Mouse (Mus musculus) adrenal gland, adult 18-20 months (tissue): Measurements from ENCODE around the gene Prkag2. TPM values are rescaled to one million over a fixed set of nuclear protein-coding genes. Genes with fewer than 3 reads are reported as not detected.

Source experiments
- DNase-seq, 2 experiments: peaks; one replicate each; pipeline ENCODE4 v3.0.0; 2021 to 2022; ENCODE audit warnings: low spot score in 2 of 2
- long read RNA-seq, 2 experiments: library from polyadenylated mRNA; stranded (forward); transcript quantifications; one replicate each; pipeline ENCODE4 v2.0.0; 2021
- total RNA-seq, 2 experiments: library from RNA; stranded (reverse); gene quantifications; 1 replicate in 1 of 2; 2 replicates in 1 of 2; pipeline ENCODE4 v1.2.3; 2021

Gene Prkag2
- total RNA-seq: 10 to 100 TPM; 33.2 to 39.4 TPM
- long read RNA-seq, experiment 1, transcript Prkag2-201 (16 exons, 3,331 nt): major isoform, 7 of 22 reads
- long read RNA-seq, experiment 1, partial matches to known transcripts: 4 of 22 reads
- long read RNA-seq, experiment 1, other reads (novel, unspliced or antisense): 9 of 22 reads
- long read RNA-seq, experiment 2, transcript Prkag2-201 (16 exons, 3,331 nt): major isoform, 5 of 27 reads
- long read RNA-seq, experiment 2, partial matches to known transcripts: 8 of 27 reads
- long read RNA-seq, experiment 2, other reads (novel, unspliced or antisense): 9 of 27 reads

- DNase-seq: peak; percentile 74 to 78
These were observed at the start of gene Prkag2 for GRCm38 (mm10) chr5:25100516-25101125. TSS of gene Prkag2 (minus strand) at chr5:25100642.

GRCm38 (mm10) chr5:25149331-25149965, 49.0 kb upstream of the Prkag2 start:
- no peak for DNase-seq

GRCm38 (mm10) chr5:25146705-25147104, 46.3 kb upstream of the Prkag2 start:
- DNase-seq: no peak

DNA sequence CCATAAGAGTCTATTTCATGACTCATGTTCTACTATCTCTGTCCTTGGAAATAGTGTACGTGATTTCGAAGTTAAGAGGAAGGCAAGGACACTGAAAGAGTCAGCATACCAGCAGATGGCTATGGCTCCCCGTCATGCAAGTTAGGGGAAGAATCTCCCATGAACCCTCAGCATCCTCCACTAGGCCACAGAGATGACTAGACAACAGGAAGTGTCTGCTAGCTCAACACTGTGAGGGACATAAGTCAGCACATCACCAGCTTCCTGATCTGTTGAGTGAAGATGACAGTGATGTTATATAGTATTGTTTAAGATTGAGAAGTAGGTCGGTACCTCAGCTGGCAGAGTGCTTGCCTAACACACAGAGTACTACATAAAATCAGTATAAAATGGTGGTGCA, 27.4 kb upstream of the Prkag2 start:
- DNase-seq: no peak

- DNase-seq: no peak
These were observed 25.6 kb upstream of the Prkag2 start for GRCm38 (mm10) chr5:25125884-25126560.

DNA sequence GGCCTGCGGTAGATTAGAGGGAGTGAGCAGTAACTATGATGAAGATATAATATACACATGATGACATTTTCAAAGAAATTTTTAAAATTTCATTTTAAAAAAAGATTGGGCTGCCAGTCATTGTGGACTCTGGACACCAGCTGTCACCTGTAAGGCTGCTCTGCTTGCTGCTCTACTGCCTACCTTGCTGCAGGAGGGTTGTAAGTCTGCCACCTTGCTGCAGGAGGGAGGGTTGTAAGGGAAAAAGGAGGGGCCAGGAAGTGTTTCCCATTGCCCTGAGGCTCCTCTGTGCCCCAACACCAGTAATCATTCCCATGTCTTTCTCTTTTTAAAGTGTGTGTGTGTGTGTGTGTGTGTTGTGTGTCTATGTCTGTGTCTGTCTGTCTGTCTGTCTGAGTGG, 22.1 kb upstream of the Prkag2 start:
- no peak for DNase-seq

GRCm38 (mm10) chr5:25119148-25119547, 18.7 kb upstream of the Prkag2 start:
- DNase-seq: no peak

- no peak for DNase-seq
These were observed 15.6 kb upstream of the Prkag2 start for GRCm38 (mm10) chr5:25115997-25116396.

- no peak for DNase-seq
These were observed 14.8 kb upstream of the Prkag2 start for GRCm38 (mm10) chr5:25115216-25115615.

GRCm38 (mm10) chr5:25114110-25114509, 13.7 kb upstream of the Prkag2 start:
- DNase-seq: no peak

DNA sequence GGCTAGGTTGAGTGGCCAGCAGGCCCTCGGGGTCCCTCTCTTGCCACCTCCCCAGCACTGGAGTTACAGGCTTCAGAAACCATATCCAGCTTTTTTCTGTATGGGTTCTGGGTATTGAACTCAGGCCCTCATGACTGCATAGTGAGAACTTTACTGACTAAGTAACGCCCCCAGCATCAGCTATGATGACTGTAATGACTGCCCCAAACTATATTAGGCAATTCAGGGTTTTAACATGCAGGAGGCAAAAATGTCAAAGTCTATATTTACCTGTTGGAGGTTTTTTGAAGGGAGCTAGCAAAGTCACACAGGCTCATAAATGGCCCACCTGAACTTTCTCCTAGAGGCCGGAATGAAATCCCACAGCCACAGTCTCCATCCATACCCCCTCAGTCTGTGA, 9.9 kb upstream of the Prkag2 start:
- no peak for DNase-seq

- DNase-seq: peak in 1 of 2 experiments; percentile 35
These were observed 5.3 kb upstream of the Prkag2 start for GRCm38 (mm10) chr5:25105748-25106147.

DNA sequence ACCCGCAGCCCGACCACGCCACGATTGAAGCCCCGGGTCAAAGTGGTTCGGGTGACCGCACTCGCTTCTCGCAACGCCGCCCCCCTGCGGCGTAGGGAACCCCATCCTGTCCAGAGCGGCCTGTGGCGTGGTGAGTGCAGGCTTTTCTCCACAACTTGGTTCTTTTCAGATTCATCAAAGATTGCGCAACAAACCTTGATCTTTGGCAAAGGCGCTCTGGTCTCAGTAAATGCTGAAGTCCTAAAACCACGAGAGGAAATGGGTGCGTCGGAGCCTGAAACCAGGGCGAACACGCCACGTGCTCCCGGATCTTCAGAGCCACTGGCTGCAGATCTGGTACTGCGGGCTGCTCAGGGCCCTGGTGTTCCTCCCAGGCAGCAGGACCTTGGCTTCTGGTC, 683 bp upstream of the Prkag2 start:
- DNase-seq: peak; percentile 68 to 75

DNA sequence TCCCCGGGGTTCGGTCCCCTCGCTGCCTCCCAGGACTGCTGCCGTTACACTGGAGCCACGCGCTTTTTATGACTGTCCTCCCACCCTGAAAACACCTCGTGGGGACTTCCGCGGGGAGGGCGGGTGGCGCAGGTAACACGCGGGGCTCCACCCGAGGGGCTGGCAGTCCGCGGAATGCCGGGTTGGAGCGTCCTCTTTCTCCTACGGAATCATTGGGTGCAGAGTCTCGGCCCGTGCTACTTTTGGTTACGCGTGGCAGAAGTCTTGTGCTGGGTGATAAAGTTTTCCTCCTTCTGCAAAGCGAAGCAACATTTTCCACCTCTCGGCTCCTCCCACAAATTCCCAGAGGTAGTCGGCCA, 306 bp downstream of the Prkag2 start:
- peak in 1 of 2 experiments; percentile 43 for DNase-seq

GRCm38 (mm10) chr5:25099367-25100156, 880 bp downstream of the Prkag2 start:
- peak; percentile 62 to 70 for DNase-seq

DNA sequence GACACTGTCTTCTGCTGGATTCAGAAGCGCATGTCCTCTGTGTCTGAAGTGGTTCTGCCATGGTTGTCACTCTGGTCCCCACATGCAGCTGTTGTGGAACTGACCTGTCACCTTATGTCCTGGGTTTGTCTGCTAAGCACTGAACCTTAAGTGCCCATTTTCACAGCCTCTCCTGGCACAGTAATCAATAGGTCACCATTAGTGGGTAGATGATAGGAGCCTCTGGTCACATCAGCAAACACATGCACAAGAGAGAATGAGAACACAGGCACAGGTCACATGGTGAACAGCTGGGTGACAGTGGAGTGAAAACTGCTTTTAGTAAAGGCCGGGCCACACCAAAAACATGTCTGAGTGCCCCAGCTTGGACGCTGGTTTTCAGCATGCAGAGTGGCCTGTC, 2.6 kb downstream of the Prkag2 start:
- DNase-seq: no peak

DNA sequence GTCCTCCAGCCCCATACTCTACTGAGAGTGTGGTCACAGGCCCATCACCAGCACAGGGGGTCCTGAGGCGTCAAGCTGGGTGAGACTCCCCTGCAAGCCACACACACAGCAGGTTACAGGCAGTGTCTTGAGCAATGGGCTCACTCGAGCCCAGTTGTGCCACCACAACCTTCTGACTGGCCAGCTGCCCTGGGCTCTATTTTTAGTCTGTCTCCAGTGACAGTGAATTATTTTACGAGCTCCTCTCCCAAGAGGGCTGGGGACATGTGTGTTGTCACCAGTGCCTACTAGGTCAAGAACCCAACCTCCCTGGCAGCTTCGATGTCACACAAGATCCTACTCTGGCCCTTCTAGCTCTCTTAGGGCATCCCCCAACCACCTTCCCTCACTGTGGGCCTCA, 4.0 kb downstream of the Prkag2 start:
- DNase-seq: peak in 1 of 2 experiments; percentile 38

DNA sequence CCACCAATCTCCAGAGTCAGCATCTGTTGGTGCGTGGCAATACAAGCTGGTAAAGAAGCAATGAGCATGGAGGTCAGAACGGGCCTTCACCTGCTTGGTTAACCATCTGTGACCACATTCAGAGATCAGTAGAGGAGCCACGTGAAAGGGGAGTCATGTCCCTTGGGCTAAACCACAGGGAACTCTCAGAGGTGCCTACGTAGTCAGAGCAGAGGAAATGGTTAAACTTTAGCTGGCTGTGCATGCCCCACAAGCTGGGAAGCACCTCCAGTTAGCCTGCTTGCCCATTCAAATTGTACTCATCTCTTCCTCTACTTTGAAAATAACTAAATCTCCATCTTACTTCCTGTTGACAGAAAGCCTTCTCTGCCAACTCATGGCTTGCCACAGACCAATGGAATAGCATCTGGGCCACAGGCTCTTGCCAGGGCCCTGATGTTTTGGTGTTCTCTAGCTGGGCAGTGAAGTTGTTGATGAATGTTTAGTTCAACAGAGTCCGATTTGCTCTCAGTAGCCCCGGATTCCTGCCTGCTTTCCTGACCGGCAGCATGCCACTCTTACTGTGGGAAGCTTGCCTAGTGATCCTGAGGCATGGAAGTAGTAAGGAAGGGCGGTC, 7.7 kb downstream of the Prkag2 start:
- no peak for DNase-seq

DNA sequence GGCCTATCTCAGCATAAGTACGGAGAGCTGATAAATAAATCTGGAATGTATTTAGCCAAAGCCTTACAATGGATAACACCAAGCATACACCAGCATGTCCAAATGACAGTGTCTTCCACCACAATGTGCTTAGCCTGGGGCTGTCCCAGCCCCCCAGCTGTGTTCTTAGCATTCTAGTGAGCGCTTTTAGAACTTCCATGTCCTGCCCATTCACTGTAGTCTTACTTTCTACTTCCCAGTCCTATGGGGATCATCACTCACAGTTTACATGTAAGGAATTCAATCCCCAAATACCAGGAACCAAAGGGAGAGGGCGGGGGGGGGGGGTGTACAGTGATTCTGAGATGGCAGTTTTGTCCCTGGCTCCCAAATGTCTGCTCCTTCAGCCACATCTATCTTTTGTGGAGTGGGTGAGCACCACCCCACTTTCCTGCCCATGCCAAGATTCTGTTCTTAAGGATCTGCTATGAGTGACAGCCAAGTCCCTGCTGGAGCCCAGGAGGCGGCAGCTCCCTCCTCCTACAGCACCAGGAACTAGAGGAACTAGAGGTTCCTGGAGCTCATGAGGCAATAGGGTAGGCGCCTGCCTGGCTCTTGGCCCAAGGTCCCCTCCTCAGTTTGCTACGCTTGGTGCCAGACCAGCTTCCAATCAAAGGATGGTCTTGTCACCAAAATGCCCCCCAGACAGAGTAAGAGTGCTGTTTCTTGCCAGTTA, 11.0 kb downstream of the Prkag2 start:
- no peak for DNase-seq

- no peak for DNase-seq
These were observed 11.8 kb downstream of the Prkag2 start for GRCm38 (mm10) chr5:25088633-25089032.
